Mouse (Mus musculus) lung, postnatal 0 days (tissue): ENCODE measurements around the gene Noto.

Experiments
- CTCF ChIP-seq: IDR thresholded peaks from 2 replicates; pipeline ENCODE4 v1.5.1; 2016; ENCODE audit warnings: antibody characterized with exemption, mild to moderate bottlenecking
- EP300 ChIP-seq: IDR thresholded peaks from 2 replicates; pipeline ENCODE4 v1.6.1; 2016; ENCODE audit warnings: antibody characterized with exemption, mild to moderate bottlenecking, control low read depth

DNA sequence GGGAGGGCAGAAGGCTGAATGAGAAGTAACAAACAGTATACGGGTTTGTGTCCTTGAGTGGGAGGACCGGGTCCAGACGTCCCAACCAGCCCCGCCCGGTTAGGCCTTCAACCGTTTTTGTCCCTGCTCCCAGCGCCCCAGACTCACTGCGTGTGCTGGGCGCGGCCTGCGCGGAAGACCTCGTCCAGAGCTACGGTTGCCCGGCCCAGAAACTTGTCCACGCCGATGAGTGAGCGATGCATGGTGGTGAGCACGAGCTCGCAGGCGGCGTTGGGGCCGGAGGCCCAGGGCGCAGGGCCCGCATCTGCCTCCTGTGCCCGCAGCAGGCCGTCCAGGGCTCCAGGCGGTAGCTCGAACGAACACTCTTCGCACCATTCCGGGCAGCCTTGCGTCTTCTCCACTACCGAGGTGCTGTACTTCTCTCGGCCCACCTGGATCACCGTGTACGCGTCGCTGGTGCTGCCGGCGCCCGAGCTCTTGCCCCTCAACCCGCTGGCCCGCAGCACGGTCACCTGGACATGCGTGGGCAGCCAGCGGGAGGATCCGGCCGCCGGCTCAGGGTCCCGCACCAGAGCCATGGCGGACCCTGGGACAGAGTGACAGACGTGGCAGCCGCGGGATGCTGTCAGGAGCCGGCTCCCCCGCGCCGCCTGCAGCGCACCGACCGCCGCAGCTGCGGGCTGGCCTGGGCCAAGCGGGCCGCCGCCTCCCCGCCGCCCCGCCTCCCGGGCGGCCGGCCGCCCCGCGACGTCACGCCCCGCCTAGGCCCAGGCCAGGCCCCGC is 49.5 kb upstream of the Noto start, which contains the start of gene Rab11fip5:
- TF ChIP-seq EP300 = no peak
- TF ChIP-seq CTCF = no peak
